Mouse (Mus musculus) testis, adult 2 months (tissue): ENCODE measurements at regions not wholly inside any gene's neighbourhood (a gene's known extent, or its start where the extent isn't known, plus 50 kb on each side); places are given as distances from the start of the nearest gene placed in this dataset.

Experiments
- H3K27ac ChIP-seq: fragments of 200-500 bp; 2 replicates; pipeline ENCODE4 v1.5.1; 2012; ENCODE audit warnings: low read depth, low read length; ENCODE audit not compliant: control insufficient read depth, insufficient read depth
- H3K27me3 ChIP-seq: fragments of 200-500 bp; 2 replicates; pipeline ENCODE4 v1.6.1; 2012; ENCODE audit warnings: mild to moderate bottlenecking, low read length, moderate library complexity; ENCODE audit not compliant: control insufficient read depth, insufficient read depth
- H3K36me3 ChIP-seq: fragments of 200-500 bp; 2 replicates; pipeline ENCODE4 v1.6.1; 2012; ENCODE audit warnings: mild to moderate bottlenecking, low read length; ENCODE audit not compliant: control insufficient read depth, insufficient read depth
- H3K4me1 ChIP-seq: fragments of 200-500 bp; 2 replicates; pipeline ENCODE4 v1.6.1; 2012; ENCODE audit warnings: low read length; ENCODE audit not compliant: control insufficient read depth, insufficient read depth
- H3K4me3 ChIP-seq: fragments of 200-500 bp; 2 replicates; pipeline ENCODE4 v1.5.1; 2012; ENCODE audit warnings: low read depth, mild to moderate bottlenecking, low read length, moderate library complexity, mixed read lengths; ENCODE audit not compliant: control insufficient read depth
- CTCF ChIP-seq: fragments of 200-500 bp; IDR thresholded peaks from 2 replicates; pipeline ENCODE4 v1.5.1; 2012; ENCODE audit warnings: low read depth, mild to moderate bottlenecking, inconsistent platforms, low read length, moderate library complexity; ENCODE audit not compliant: control insufficient read depth, insufficient read depth, insufficient replicate concordance
- POLR2A ChIP-seq: fragments of 200-500 bp; IDR thresholded peaks from 2 replicates; pipeline ENCODE4 v1.6.1; 2012; ENCODE audit warnings: low read depth, mild to moderate bottlenecking, inconsistent platforms, low read length, moderate library complexity; ENCODE audit not compliant: control insufficient read depth

DNA sequence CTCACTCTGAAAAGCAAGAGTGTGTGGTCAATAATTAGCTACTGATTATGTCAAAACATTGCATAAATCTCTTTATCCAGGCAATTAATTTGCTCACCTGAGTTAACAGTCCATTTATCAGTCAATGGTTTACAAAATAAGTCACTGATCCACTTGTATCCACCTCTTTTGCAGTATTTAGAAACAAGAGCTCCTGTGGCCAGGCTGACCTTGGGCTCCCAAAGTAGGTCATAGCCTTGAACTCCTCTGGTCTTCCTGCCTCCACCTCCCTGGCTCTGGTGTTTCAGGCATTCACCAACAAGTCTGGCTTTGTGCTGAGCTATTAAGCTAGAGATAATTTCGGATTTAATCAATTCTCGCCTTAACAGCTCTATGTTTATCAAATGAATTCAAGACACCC, 675.8 kb upstream of the Tmem132c start:
- no peak for TF ChIP-seq POLR2A
- TF ChIP-seq CTCF: no peak
- peaks cover 3% of the 10 kb centered on the region; the same call in 1 of the 2 replicates for H3K4me1 ChIP-seq
- H3K27me3 ChIP-seq: no peaks in the 10 kb centered on the region
- no peaks in the 10 kb centered on the region for H3K36me3 ChIP-seq
- H3K4me3 ChIP-seq: no peak overlapping the region
- H3K27ac ChIP-seq: no peak overlapping the region

DNA sequence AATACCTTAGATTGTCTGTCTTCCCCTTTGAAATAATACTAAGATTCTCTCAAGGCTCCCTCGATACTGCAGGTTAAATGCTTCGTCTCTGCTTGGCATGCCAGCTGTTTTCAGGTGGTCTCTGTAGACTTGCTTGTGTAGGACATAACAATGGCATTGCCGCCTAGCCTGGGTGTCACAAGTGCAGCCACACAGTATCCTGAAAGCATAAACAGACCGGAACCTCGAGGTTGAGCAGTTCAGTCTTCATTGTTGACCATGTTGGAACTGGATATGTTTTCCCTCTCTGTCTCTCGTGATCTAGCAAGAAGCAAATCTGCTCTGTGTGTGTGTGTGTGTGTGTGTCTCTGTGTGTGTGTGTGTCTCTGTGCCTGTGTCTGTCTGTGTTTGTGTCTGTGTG, 675.4 kb upstream of the Tmem132c start:
- TF ChIP-seq CTCF (no peak), POLR2A (no peak)
- Histone ChIP-seq H3K4me1 (peaks cover 3% of the 10 kb centered on the region; the same call in 1 of the 2 replicates), H3K27me3 (no peaks in the 10 kb centered on the region), H3K27ac (no peak overlapping the region), H3K4me3 (no peak overlapping the region), H3K36me3 (no peaks in the 10 kb centered on the region)

DNA sequence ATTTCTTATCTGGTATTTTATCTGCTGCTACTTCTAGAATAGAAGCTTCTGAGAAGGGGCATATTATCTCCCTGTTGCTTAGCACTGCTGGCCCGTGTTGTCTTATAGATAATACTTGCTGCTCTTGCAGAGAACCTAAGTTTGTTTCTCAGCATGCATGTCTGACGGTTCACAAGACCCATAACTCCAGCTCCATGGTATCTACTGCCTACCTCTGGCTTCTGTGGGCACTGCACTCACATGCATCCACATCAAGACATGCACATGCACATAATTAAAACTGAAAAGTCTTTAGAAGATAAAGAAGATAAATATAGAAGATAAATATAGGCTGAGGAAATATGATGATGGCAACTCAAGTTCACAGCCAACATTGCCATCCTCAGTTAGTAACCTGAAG, 667.8 kb upstream of the Tmem132c start:
- Histone ChIP-seq H3K27ac (no peak overlapping the region), H3K4me1 (no peaks in the 10 kb centered on the region), H3K4me3 (no peak overlapping the region), H3K36me3 (no peaks in the 10 kb centered on the region), H3K27me3 (no peaks in the 10 kb centered on the region)
- TF ChIP-seq POLR2A: no peak
- TF ChIP-seq CTCF: no peak

DNA sequence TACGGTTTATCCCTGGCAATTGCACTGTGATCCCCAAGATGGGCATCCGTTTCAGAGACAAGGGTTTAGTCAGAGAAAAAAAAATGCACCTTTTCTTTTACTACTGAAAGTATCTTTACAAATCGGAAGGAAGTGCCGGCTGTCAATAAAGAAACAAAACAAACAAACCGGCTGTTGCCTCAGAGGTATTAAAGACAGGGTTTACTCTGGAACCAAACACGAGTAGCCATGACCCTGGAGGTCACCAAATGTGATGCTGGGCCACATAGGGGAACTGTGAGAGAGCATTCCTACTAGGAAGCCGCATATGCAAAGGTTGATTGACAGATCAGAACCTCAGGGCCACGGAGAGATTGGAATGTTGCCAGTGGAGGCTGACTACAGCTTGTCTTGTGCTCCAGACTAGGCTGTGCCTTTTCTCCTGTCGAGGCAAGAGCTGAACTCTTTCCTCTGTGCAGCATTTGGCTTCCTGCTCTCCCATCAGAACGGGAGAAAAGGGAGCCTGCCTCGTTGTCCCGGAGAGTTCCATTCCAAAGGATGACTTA, 643.8 kb upstream of the Tmem132c start:
- Histone ChIP-seq H3K4me3 (no peak overlapping the region), H3K27me3 (no peaks in the 10 kb centered on the region), H3K4me1 (no peaks in the 10 kb centered on the region), H3K36me3 (no peaks in the 10 kb centered on the region), H3K27ac (no peak overlapping the region)
- TF ChIP-seq CTCF (no peak), POLR2A (no peak)

DNA sequence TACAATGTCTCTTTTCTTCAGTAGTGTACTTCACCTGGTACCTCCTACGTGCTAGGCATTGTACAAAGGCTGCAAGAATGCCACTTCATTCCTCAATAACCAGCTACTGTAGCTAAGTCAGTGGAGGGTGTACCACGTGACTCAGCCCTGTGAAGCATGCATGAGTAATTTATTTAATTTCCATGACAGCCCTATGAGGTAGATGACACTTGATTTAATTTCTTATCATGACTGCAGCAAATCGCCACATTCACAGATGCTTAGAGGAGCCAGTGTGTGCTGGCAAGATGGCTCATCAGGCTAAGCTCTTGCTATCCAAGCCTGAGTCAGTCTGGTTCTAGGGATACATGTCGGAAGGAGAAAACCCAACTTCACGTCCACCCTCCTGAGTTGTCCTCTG, 642.0 kb upstream of the Tmem132c start:
- TF ChIP-seq CTCF: no peak
- Histone ChIP-seq H3K4me1 (no peaks in the 10 kb centered on the region), H3K27me3 (no peaks in the 10 kb centered on the region), H3K4me3 (no peak overlapping the region), H3K27ac (no peak overlapping the region), H3K36me3 (no peaks in the 10 kb centered on the region)

DNA sequence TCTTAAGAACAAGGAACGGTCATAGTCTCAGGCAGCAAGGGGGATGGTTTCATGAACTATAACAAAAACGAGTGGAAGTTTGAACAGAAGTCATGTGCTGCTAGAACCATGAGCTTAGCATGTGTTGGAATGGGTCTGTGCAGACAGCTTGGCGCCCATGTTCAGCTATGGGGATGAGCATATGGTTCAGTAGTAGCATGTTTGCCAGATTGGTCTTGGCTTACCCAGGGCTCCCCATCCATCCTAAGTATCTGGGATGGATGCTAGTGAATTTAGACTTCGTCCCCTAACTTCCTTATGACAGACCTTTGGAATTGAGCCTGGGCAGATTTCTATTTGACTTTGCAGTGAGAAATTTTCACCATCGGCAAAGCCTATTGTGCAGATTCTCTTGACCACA, 634.9 kb upstream of the Tmem132c start:
- Histone ChIP-seq H3K27ac (no peak overlapping the region), H3K36me3 (no peaks in the 10 kb centered on the region)
- TF ChIP-seq POLR2A: no peak

DNA sequence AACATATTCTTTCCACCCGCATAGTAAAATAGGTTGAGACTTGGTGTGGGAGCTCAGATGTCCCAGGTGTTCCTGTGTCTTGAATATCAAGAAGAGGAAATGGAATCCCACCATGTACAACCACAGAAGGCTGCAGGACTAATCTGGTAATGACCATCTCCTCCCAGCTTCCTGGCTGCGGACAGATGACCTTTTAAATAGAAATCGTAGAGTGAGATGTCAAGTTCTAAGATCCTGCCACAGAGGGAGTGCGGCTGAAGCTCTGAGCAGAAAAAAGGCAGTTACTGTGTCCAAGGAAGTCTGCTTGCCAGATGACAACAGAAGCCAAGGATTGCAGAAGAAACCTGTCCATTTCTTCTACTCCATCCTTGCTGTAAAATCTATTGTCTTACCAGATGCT, 629.0 kb upstream of the Tmem132c start:
- Histone ChIP-seq H3K27me3 (no peaks in the 10 kb centered on the region), H3K4me1 (no peaks in the 10 kb centered on the region), H3K27ac (no peak overlapping the region), H3K36me3 (no peaks in the 10 kb centered on the region), H3K4me3 (no peak overlapping the region)
- no peak for TF ChIP-seq POLR2A
- no peak for TF ChIP-seq CTCF

More for the DNA sequence above, 634.9 kb upstream of the Tmem132c start:
- no peaks in the 10 kb centered on the region for H3K27me3 ChIP-seq
- no peaks in the 10 kb centered on the region for H3K4me1 ChIP-seq
- no peak overlapping the region for H3K4me3 ChIP-seq

DNA sequence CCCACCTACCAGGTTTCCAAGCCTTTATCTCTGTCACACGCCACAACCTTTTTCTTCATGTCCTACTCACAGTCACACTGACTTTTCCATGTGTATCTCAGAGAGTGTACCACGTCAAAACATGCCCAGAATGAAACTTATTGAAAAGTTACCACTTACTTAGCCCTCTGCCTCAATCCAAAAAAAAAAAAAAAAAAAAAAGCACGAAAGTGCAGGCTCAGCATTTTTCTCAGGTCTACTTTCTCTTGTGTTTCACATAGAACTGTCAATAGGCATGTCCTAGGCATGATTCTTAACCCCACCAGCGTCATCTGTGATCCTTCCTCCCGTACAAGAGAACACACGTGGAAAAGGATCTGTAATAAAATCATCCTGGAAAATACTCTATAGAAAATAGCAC, 619.1 kb upstream of the Tmem132c start:
- TF ChIP-seq POLR2A (no peak), CTCF (no peak)
- Histone ChIP-seq H3K27ac (no peak overlapping the region), H3K4me1 (no peaks in the 10 kb centered on the region), H3K4me3 (no peak overlapping the region), H3K27me3 (no peaks in the 10 kb centered on the region), H3K36me3 (no peaks in the 10 kb centered on the region)
